Mouse (Mus musculus) thymus, adult 2 months (tissue): ENCODE data around the gene Bckdhb.

Experiments
- CTCF ChIP-seq: fragments of 200-500 bp; IDR thresholded peaks from 2 replicates; pipeline ENCODE4 v1.5.1; 2012; ENCODE audit warnings: mild to moderate bottlenecking, control low read depth, low read length, moderate library complexity, borderline replicate concordance; ENCODE audit not compliant: control insufficient read depth, poor library complexity, insufficient read depth; ENCODE audit errors: extremely low read depth
- POLR2A ChIP-seq: fragments of 200-500 bp; IDR thresholded peaks from 2 replicates; pipeline ENCODE4 v1.6.1; 2012; ENCODE audit warnings: mild to moderate bottlenecking, low read length, control low read depth, moderate library complexity; ENCODE audit not compliant: control insufficient read depth, poor library complexity, insufficient read depth; ENCODE audit errors: extremely low read depth

GRCm38 (mm10) chr9:84037224-84037623 is 112.3 kb downstream of the Bckdhb start:
- TF ChIP-seq POLR2A (no peak), CTCF (no peak)
